Mouse (Mus musculus) frontal cortex, postnatal 25 days (tissue): ENCODE data around the gene Slbp.

Source experiments
- DNase-seq, 2 experiments: peaks; one replicate each; pipeline ENCODE4 v3.0.0; 2022; ENCODE audit warnings: low spot score in 2 of 2

Slbp gene

GRCm38 (mm10) chr5:33681611-33682388 is 29.4 kb upstream of the Slbp start:
- no peak for DNase-seq

GRCm38 (mm10) chr5:33681044-33681443 is 28.7 kb upstream of the Slbp start:
- no peak for DNase-seq

- no peak for DNase-seq
Measured at GRCm38 (mm10) chr5:33678244-33678643, 25.9 kb upstream of the Slbp start.

GRCm38 (mm10) chr5:33675964-33676363 is 23.6 kb upstream of the Slbp start:
- peak; percentile 53 to 57 for DNase-seq

GRCm38 (mm10) chr5:33674439-33674838 is 22.1 kb upstream of the Slbp start:
- no peak for DNase-seq

- no peak for DNase-seq
Measured at GRCm38 (mm10) chr5:33671659-33672058, 19.3 kb upstream of the Slbp start.

GRCm38 (mm10) chr5:33668223-33668622 is 15.8 kb upstream of the Slbp start:
- no peak for DNase-seq

- DNase-seq = no peak
Measured at GRCm38 (mm10) chr5:33658664-33659050, 6.3 kb upstream of the Slbp start.

- DNase-seq = peak; percentile 93 to 97
Measured at GRCm38 (mm10) chr5:33657787-33658663, 5.7 kb upstream of the Slbp start, which contains the start of the genes Tacc3 and Tmem129. TSS of gene Tacc3 (plus strand) at chr5:33658128. TSS of gene Tmem129 (minus strand) at chr5:33658416.

- no peak for DNase-seq
Measured at GRCm38 (mm10) chr5:33657251-33657786, 4.9 kb upstream of the Slbp start.

GRCm38 (mm10) chr5:33656739-33657138 is 4.4 kb upstream of the Slbp start:
- DNase-seq = no peak

- no peak for DNase-seq
Measured at GRCm38 (mm10) chr5:33655251-33655840, 3.0 kb upstream of the Slbp start.

- no peak for DNase-seq
Measured at GRCm38 (mm10) chr5:33654424-33654823, 2.0 kb upstream of the Slbp start.

- DNase-seq = no peak
Measured at GRCm38 (mm10) chr5:33652783-33653173, 404 bp upstream of the Slbp start.

GRCm38 (mm10) chr5:33651541-33651920 is 843 bp downstream of the Slbp start:
- DNase-seq = no peak

GRCm38 (mm10) chr5:33651017-33651416 is 1.4 kb downstream of the Slbp start:
- no peak for DNase-seq

GRCm38 (mm10) chr5:33640652-33641051 is 11.7 kb downstream of the Slbp start:
- peak in 1 of 2 experiments; percentile 36 for DNase-seq

- DNase-seq = no peak
Measured at GRCm38 (mm10) chr5:33638826-33639225, 13.5 kb downstream of the Slbp start.

GRCm38 (mm10) chr5:33637606-33638350 is 14.6 kb downstream of the Slbp start:
- DNase-seq = no peak

GRCm38 (mm10) chr5:33635361-33635760 is 17.0 kb downstream of the Slbp start:
- no peak for DNase-seq

GRCm38 (mm10) chr5:33632526-33632925 is 19.8 kb downstream of the Slbp start:
- DNase-seq = no peak
